Mouse (Mus musculus) midbrain, embryonic 10.5 days (tissue): Measurements from ENCODE around the gene Fsip1. TPM values are rescaled to one million over a fixed set of nuclear protein-coding genes. Genes with fewer than 3 reads are reported as not detected.

Experiments
- DNase-seq: peaks from one replicate; pipeline ENCODE4 v3.0.0-alpha.2; 2017; ENCODE audit warnings: low spot score
- H3K27ac ChIP-seq: fragments of 300-500 bp; sonication (generic); replicated peaks from 2 replicates; pipeline ENCODE4 v1.5.1; 2016; ENCODE audit warnings: mild to moderate bottlenecking
- H3K27me3 ChIP-seq: fragments of 300-500 bp; sonication (generic); 2 replicates; pipeline ENCODE4 v1.6.1; 2016; ENCODE audit warnings: low read depth, mild to moderate bottlenecking; ENCODE audit not compliant: poor library complexity, severe bottlenecking
- H3K36me3 ChIP-seq: fragments of 300-500 bp; sonication (generic); 2 replicates; pipeline ENCODE4 v1.6.1; 2016; ENCODE audit warnings: mild to moderate bottlenecking, moderate library complexity
- H3K4me1 ChIP-seq: fragments of 300-500 bp; sonication (generic); 2 replicates; pipeline ENCODE4 v1.6.1; 2016
- H3K4me3 ChIP-seq: fragments of 300-500 bp; sonication (generic); 2 replicates; pipeline ENCODE4 v1.5.1; 2016; ENCODE audit warnings: mild to moderate bottlenecking, moderate library complexity
- H3K9me3 ChIP-seq: fragments of 300-500 bp; sonication (generic); replicated peaks from 2 replicates; pipeline ENCODE4 v1.6.1; 2016; ENCODE audit warnings: mild to moderate bottlenecking
- WGBS: fragments of 180-500 bp; shearing (Covaris S2); methylation state at CpG from one replicate; pipeline ENCODE4 v1.1.7; 2016; 5-methylcytosine and 5-hydroxymethylcytosine counted together
- microRNA-seq: library from miRNA; unstranded; fragments of <30 nt; microRNA quantifications from one replicate; pipeline ENCODE4, GENCODE M21; 2017
- polyA plus RNA-seq: library from polyadenylated mRNA; unstranded; fragments of >200 nt; fragmentation: Nextera tagmentation; extraction: Ambion mirVana; gene quantifications from 2 replicates; pipeline ENCODE4 v1.2.1, GENCODE M21; 2016

Fsip1 gene
- polyA plus RNA-seq, 1 experiment from 2014 or later, result 3.0 TPM

DNA sequence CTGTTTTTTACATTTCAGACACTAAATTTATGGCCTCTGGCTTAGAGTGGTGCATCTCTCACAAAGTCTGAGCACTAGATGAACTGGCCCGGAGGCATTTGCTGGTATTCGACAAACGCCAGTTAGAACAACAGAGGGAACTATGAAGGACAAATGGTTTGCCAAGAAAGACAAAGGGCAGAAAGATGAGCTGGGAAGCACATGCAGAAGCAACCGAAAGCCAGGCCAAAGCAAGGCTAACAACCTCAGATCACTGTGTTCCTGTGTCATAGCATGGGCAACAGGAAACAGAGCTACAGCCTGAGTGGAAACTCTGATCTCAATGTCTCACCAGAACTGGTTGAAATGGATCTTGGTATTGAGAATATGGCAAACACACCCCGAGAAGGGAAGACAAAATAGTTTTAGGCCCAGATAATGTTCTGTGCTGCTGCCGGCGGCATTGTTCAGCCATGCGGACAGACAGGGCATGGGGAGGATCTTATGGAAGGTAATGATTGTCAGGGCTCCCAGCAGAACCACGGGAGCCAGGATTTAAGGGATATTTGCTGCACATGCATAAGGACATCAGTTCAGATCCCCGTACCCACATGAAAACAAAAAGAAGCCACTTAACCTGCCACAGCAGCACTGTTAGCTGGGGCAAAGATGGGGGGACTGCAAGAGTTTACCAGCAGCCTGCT is 169.6 kb downstream of the Fsip1 start:
- no peaks in the 10 kb centered on the region for H3K4me1 ChIP-seq
- H3K36me3 ChIP-seq, result no peaks in the 10 kb centered on the region
- no peaks in the 10 kb centered on the region for H3K9me3 ChIP-seq
- no peak overlapping the region for H3K4me3 ChIP-seq
- DNase-seq, result no peak
- H3K27ac ChIP-seq, result no peak overlapping the region
- no peaks in the 10 kb centered on the region for H3K27me3 ChIP-seq
- WGBS, result 84% methylated on average over 10 of the region's 10 CpGs

- Histone ChIP-seq H3K4me1 (no peaks in the 10 kb centered on the region), H3K36me3 (no peaks in the 10 kb centered on the region), H3K9me3 (no peaks in the 10 kb centered on the region), H3K27me3 (no peaks in the 10 kb centered on the region), H3K27ac (no peak overlapping the region), H3K4me3 (no peak overlapping the region)
- 91% methylated on average over 2 of the region's 2 CpGs for WGBS
- DNase-seq, result no peak
These were observed 171.1 kb downstream of the Fsip1 start for GRCm38 (mm10) chr2:118085647-118086046.

GRCm38 (mm10) chr2:118084693-118085092 is 172.1 kb downstream of the Fsip1 start:
- 80% methylated on average over 3 of the region's 3 CpGs for WGBS

GRCm38 (mm10) chr2:118083652-118084051 is 173.1 kb downstream of the Fsip1 start:
- 96% methylated on average over 6 of the region's 6 CpGs for WGBS
- Histone ChIP-seq H3K4me3 (no peak overlapping the region), H3K4me1 (no peaks in the 10 kb centered on the region), H3K36me3 (no peaks in the 10 kb centered on the region), H3K9me3 (no peaks in the 10 kb centered on the region), H3K27me3 (no peaks in the 10 kb centered on the region), H3K27ac (no peak overlapping the region)
- DNase-seq, result no peak

More at GRCm38 (mm10) chr2:118084693-118085092, 172.1 kb downstream of the Fsip1 start:
- no peak for DNase-seq
- no peaks in the 10 kb centered on the region for H3K4me1 ChIP-seq
- H3K27ac ChIP-seq, result no peak overlapping the region
- no peaks in the 10 kb centered on the region for H3K9me3 ChIP-seq
- H3K27me3 ChIP-seq, result no peaks in the 10 kb centered on the region
- no peaks in the 10 kb centered on the region for H3K36me3 ChIP-seq
- no peak overlapping the region for H3K4me3 ChIP-seq

GRCm38 (mm10) chr2:118081581-118081980 is 175.2 kb downstream of the Fsip1 start:
- WGBS, result 85% methylated on average over 5 of the region's 5 CpGs
- Histone ChIP-seq H3K36me3 (no peaks in the 10 kb centered on the region), H3K27me3 (no peaks in the 10 kb centered on the region), H3K27ac (no peak overlapping the region), H3K9me3 (no peaks in the 10 kb centered on the region), H3K4me1 (no peaks in the 10 kb centered on the region), H3K4me3 (no peak overlapping the region)
- no peak for DNase-seq

Small RNAs within 50 kb of the gene (microRNA-seq; reads per million reads assigned to microRNA genes)
- gene Gm22800, result not detected

Other genes starting within 250 kb of the Fsip1 start
- gene Thbs1, start 145.1 kb downstream of the Fsip1 start, polyA plus RNA-seq, result 25.4 and 35.4 TPM in 2 replicates
- gene Gpr176, start 116.5 kb upstream of the Fsip1 start, polyA plus RNA-seq, result 0.16 and 0.32 TPM in 2 replicates
- gene Eif2ak4, start 131.7 kb upstream of the Fsip1 start, polyA plus RNA-seq, result 10.6 and 10.7 TPM in 2 replicates
- gene Srp14, start 222.7 kb upstream of the Fsip1 start, polyA plus RNA-seq, result 261 and 272 TPM in 2 replicates